Mouse (Mus musculus): ENCODE data around the gene Hlf. TPM values are rescaled to one million over a fixed set of nuclear protein-coding genes. Genes with fewer than 3 reads are reported as not detected.

Hlf gene
- polyA plus RNA-seq, 1 experiment from 2014 or later: 1.9 TPM

Other genes starting within 250 kb of the Hlf start
- 10.1 and 10.6 TPM in 2 replicates for gene Gm45716, start 203.2 kb downstream of the Hlf start, polyA plus RNA-seq (2015; fragmentation: Nextera tagmentation; extraction: Ambion mirVana)
- gene Mmd, start 141.4 kb downstream of the Hlf start, polyA plus RNA-seq (2015; fragmentation: Nextera tagmentation; extraction: Ambion mirVana): 47.2 and 49.7 TPM in 2 replicates
- 15.4 and 20.4 TPM in 2 replicates for gene Stxbp4, start 247.2 kb upstream of the Hlf start, polyA plus RNA-seq (2015; fragmentation: Nextera tagmentation; extraction: Ambion mirVana)
- gene Cox11, start 247.3 kb upstream of the Hlf start, polyA plus RNA-seq (2015; fragmentation: Nextera tagmentation; extraction: Ambion mirVana): 37.0 and 38.3 TPM in 2 replicates